Comparison of ENCODE assay signal across 17 mouse cellular contexts in the genomic region with DNA sequence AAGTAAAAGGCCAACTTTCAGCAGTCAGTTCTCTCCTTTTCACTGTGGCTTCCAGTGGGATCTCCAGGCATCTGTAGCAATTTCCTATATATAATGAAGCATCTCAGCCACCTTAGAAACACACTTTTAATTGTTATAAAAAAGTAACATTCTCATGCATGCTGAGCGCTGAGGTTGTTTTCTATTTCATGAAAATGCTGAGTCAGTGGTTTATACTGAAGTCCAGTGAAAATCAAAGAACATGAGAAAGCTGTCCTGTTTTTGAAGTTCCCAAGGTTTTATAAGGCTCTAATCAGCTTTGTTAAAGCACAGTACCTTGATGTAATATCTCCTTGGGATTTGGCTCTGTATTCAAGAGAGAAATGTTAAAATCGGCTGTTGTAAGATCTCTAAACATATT.
"Had no signal": no experiment of that assay in that cellular context is flagged by ENCODE, and none has a peak within 500 bp of the region (broad histone marks: within the 10 kb centered on the region; RNA-seq: fewer than 3 reads in every experiment).

No protein-coding gene starts in this region.

- H3K9ac ChIP-seq: neural tube, embryonic 12.5 days; neural tube, embryonic 13.5 days; neural tube, embryonic 15.5 days; stomach, embryonic 15.5 days had no signal

- H3K27me3 ChIP-seq: stomach, embryonic 15.5 days had no signal

- H3K36me3 ChIP-seq: neural tube, embryonic 12.5 days; neural tube, embryonic 13.5 days; neural tube, embryonic 15.5 days; stomach, embryonic 15.5 days had no signal

- H3K27ac ChIP-seq: neural tube, embryonic 12.5 days; neural tube, embryonic 13.5 days; neural tube, embryonic 15.5 days; stomach, embryonic 15.5 days; stomach, postnatal 0 days had no signal

- H3K9me3 ChIP-seq: neural tube, embryonic 12.5 days; neural tube, embryonic 13.5 days; neural tube, embryonic 15.5 days; stomach, embryonic 15.5 days had no signal

- H3K4me2 ChIP-seq: neural tube, embryonic 12.5 days; neural tube, embryonic 13.5 days; neural tube, embryonic 15.5 days; stomach, embryonic 15.5 days had no signal

- DNase-seq: retina, postnatal 1 day; right cerebral cortex, adult 18-20 months; right cerebral cortex, postnatal 14 days; right cerebral cortex, postnatal 25 days; right cerebral cortex, postnatal 4 days; spleen, adult 18-20 months; thymus, adult 18-20 months; thymus, adult 2 months; thymus, postnatal 14 days; thymus, postnatal 25 days; thymus, postnatal 36 days; thymus, postnatal 4 days had no signal

- H3K4me1 ChIP-seq: neural tube, embryonic 12.5 days; neural tube, embryonic 13.5 days; neural tube, embryonic 15.5 days; stomach, embryonic 15.5 days had no signal

- H3K4me3 ChIP-seq: neural tube, embryonic 12.5 days; neural tube, embryonic 13.5 days; neural tube, embryonic 15.5 days; stomach, embryonic 15.5 days had no signal
